Mouse (Mus musculus): Measurements from ENCODE around the gene Pla2g4e. TPM values are rescaled to one million over a fixed set of nuclear protein-coding genes. Genes with fewer than 3 reads are reported as not detected.
"Not testable (repeated sequence)": the region's sequence is repeated elsewhere in the genome, so short reads cannot be mapped to it uniquely, and the experiment has no call there.

The Pla2g4e gene
- total RNA-seq, 2 experiments from 2014 or later = not detected

DNA sequence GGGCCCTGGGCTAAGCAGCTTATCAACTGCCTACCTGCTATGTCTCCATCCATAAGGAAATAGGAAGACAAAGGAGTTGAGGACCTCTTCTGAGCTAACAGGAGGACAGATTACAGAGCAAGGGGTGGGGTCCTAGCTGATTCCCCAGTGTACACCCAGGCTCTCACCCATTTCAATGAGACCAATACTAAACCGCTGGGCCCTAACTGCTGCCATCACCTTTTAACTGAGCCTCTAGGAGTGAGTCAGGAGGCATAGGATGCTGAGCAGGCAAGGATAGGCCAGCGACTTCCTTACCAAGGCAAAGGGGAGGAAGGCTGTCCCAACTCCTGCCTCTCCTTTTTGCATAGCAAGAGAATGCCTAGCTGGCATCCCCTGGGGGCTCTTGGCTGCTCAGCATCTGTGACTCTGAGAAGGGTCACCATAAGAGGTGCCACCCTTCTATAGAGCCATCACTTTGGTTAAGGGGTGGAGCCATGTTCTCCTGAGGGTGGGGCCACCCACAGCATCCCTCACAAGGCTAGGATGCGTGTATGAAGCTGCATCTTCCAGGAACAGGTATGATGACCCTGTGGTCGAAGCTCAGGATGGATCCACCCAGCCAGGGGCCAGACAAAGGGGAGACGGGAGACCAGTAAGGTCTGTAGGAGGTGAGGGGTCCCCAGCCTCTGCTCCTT is 2.2 kb downstream of the Pla2g4e start:
- ATAC-seq (replicated peaks; ENCODE audit: low FRiP score, low TSS enrichment, poor library complexity, severe bottlenecking) = no peak

- not testable (repeated sequence) for ATAC-seq (replicated peaks; ENCODE audit: low FRiP score, low TSS enrichment, poor library complexity, severe bottlenecking)
Measured at GRCm38 (mm10) chr2:120238733-120239132, 6.4 kb downstream of the Pla2g4e start.

- ATAC-seq (replicated peaks; ENCODE audit: low FRiP score, low TSS enrichment, poor library complexity, severe bottlenecking) = no peak
Measured at GRCm38 (mm10) chr2:120237784-120238183, 7.4 kb downstream of the Pla2g4e start.

DNA sequence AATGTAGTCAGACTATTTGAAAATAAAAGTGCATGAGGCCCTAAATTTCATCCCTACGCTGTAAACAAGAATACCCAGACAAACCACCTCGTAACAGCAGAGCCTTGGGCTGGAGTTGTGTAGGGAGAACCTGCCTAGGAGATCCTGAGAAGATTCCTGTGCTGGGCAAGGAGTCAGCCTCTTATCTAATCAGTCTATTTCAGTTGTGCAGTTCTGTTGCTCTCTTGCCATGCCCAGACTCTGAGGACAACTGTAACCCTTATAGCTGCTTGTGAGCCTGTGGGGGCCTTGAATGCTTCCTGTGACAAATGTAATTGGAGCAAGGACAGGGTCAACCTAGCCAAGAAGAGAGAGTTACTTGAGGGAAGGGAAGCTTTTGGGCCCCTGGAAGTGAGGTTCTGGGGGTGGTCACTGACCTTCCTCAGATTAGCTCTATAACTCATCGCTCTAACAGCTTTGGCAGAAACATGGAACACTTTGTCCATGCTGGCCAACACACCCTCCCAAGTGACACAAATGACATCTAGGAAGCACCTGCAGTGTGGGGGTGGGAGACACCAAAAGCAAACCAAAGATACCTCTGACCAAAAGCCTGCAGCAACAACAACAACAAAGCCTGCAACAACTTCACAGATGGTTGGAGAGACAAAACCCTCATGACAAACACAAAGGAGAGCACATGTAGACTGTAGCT is 9.0 kb downstream of the Pla2g4e start:
- peak; percentile 77 for ATAC-seq (replicated peaks; ENCODE audit: low FRiP score, low TSS enrichment, poor library complexity, severe bottlenecking)

DNA sequence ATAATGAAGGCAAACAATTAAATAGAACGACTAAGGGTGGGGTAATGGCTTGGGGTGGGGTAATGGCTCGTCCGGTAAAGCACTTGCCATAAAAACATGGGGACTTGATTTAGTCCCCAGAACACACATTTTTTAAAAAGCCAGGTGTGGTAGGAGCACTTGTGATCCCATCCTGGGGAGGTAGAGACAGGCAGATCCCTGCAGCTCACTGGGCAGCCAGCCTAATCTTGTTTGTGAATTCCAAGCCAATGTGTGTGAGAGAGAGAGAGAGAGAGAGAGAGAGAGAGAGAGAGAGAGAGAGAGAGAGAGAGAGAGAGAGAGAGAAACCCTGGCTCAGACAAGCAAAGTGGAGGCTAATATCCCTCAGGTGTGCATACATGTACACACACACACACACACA is 9.8 kb downstream of the Pla2g4e start:
- no peak for ATAC-seq (replicated peaks; ENCODE audit: low FRiP score, low TSS enrichment, poor library complexity, severe bottlenecking)

GRCm38 (mm10) chr2:120231642-120232041 is 13.5 kb downstream of the Pla2g4e start:
- ATAC-seq (replicated peaks; ENCODE audit: low FRiP score, low TSS enrichment, poor library complexity, severe bottlenecking) = peak; percentile 68; the same call in 1 of the 2 replicates

DNA sequence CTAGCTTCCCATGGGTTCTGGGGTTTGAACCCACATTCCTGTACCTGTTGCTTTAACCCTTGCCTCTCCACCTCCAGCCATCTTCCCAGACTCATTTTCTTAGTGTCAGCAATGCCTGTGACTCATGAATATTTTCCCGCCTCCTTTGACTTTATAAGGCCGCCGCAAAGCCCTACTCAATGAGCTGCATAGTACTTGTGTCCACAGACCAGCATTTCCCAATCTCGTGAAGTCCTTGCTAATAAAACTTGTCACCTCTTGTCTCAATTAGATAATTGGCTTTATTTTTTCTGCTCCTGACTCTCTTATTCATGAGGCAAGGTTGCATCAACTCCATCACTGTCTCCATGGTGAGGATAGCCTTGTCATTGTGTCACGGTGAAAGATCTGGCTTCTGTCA is 30.5 kb downstream of the Pla2g4e start:
- ATAC-seq (replicated peaks; ENCODE audit: low FRiP score, low TSS enrichment, poor library complexity, severe bottlenecking) = no peak

- ATAC-seq (replicated peaks; ENCODE audit: low FRiP score, low TSS enrichment, poor library complexity, severe bottlenecking) = no peak
Measured at GRCm38 (mm10) chr2:120211448-120211847, 33.7 kb downstream of the Pla2g4e start.

- ATAC-seq (replicated peaks; ENCODE audit: low FRiP score, low TSS enrichment, poor library complexity, severe bottlenecking) = no peak
Measured at GRCm38 (mm10) chr2:120207926-120208325, 37.2 kb downstream of the Pla2g4e start.

GRCm38 (mm10) chr2:120207028-120207427 is 38.1 kb downstream of the Pla2g4e start:
- ATAC-seq (replicated peaks; ENCODE audit: low FRiP score, low TSS enrichment, poor library complexity, severe bottlenecking) = no peak

DNA sequence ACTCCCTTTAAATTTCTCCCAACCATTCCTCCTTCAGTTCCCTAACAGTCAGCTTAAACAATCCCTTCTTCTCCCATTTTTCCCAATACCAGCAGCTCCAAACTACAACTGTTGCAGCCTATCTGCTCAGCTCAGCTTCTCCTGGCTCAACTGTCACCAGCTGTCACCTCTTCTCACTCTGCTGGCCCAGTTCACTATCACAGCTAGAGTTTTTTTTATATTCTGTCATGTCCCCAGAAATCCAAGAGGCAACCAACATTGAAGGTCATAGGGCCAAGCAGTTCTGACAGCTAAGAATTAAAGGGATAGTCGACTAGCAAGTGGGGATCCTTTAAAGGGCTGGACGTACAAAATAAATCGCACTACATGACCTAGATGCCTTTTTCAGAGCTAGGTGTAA is 41.4 kb downstream of the Pla2g4e start:
- ATAC-seq (replicated peaks; ENCODE audit: low FRiP score, low TSS enrichment, poor library complexity, severe bottlenecking) = no peak

DNA sequence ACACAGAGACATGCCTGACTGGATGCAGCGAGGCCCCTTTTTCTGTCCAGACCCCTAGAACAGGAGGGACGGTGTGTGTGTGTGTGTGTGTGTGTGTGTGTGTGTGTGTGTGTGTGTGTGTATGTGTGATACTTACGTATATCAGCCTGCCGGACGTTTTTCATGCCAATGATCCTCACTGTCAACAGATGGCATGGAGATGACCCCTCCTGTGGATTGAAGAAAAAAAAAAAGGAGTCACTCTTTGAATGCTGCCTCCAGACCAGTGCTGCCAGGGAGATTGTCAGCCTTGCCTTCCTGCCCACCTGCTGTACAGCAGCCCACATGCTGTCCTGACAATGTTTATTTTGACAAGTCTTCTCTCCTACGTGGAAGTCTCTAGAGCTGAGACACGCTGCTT is 45.1 kb downstream of the Pla2g4e start:
- ATAC-seq (replicated peaks; ENCODE audit: low FRiP score, low TSS enrichment, poor library complexity, severe bottlenecking) = no peak

DNA sequence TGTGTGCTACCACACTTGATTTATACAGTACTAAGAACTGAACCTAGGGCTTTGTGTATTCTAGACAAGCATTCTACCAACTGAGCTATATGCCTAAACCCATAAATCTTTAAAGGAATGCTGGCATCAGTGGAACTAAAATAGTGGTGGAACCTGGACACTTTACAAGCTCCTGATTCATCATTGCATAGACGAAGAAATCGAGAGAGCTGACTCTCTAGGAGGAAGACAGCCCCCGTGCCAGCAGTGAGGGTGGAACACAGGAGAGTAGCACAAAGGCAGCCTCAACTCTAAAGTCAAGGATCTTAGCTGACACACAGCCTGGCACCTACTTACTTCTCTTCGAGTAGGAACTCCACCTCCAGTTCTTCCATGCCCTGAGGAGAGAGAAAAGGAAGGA is 57.0 kb downstream of the Pla2g4e start:
- ATAC-seq (replicated peaks; ENCODE audit: low FRiP score, low TSS enrichment, poor library complexity, severe bottlenecking) = no peak

- no peak for ATAC-seq (replicated peaks; ENCODE audit: low FRiP score, low TSS enrichment, poor library complexity, severe bottlenecking)
Measured at GRCm38 (mm10) chr2:120187583-120187982, 57.6 kb downstream of the Pla2g4e start.

DNA sequence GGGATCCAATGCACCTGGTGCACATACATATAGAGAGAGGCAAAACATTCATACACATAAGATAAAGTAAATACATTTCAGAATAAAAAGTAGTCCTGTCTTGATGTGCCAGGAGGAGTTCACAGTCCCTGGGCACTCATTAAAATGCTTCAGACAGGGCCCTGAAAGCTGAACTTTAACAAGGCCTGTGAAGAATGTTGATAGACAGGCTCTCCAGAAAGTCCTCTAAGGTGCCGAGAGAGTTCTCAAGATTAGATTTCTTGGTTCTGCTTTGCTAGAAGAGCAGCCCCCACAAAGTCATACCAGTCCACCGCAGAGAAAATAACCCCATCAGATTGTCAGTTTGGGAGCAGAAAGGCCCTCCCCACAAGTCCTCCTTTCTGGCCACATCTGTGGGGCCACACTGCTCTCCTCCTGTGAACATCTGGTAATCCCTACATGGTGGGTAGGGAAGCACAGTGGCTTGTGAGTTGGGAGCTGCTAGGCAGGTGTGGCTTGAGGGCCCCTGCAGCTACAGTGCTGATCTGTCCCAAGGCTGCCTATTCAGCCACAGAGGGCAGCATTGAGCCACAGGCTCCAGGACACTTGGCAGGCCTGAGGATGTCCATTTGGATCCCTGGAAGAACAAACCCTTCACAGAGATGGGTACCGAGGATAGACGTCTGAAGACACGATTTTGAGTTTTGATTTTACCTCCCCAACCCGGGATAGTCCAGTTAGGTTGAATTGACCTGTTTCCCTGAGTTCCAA is 59.4 kb downstream of the Pla2g4e start:
- ATAC-seq (replicated peaks; ENCODE audit: low FRiP score, low TSS enrichment, poor library complexity, severe bottlenecking) = peak; percentile 50; the same call in 1 of the 2 replicates

DNA sequence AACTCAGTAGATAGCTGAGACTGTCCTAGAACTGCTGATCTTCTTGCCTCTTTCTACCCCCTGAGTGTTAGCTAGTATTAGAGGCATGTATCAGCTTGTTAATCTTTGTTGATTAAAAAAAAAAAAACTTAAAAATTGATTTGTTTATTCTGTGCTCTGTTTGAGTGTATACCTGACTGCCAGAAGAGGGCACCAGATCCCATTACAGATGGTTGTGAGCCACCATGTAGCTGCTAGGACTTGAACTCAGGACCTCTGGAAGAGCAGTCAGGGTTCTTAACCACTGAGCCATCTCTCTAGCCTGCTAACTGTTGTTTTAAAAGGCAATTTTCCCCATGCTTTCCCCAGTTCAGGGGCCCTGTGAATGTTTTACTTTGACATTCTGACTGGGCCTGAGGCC is 66.2 kb downstream of the Pla2g4e start:
- no peak for ATAC-seq (replicated peaks; ENCODE audit: low FRiP score, low TSS enrichment, poor library complexity, severe bottlenecking)

GRCm38 (mm10) chr2:120173718-120174117 is 71.4 kb downstream of the Pla2g4e start:
- ATAC-seq (replicated peaks; ENCODE audit: low FRiP score, low TSS enrichment, poor library complexity, severe bottlenecking) = 0 out of 2 replicates have a peak, but pooled peaks have one; percentile 42

GRCm38 (mm10) chr2:120171362-120171761 is 73.8 kb downstream of the Pla2g4e start:
- peak; percentile 55 for ATAC-seq (replicated peaks; ENCODE audit: low FRiP score, low TSS enrichment, poor library complexity, severe bottlenecking)

- no peak; the same call in 1 of the 2 replicates for ATAC-seq (replicated peaks; ENCODE audit: low FRiP score, low TSS enrichment, poor library complexity, severe bottlenecking)
Measured at GRCm38 (mm10) chr2:120170726-120171125, 74.4 kb downstream of the Pla2g4e start.

- ATAC-seq (replicated peaks; ENCODE audit: low FRiP score, low TSS enrichment, poor library complexity, severe bottlenecking) = no peak
Measured at GRCm38 (mm10) chr2:120169382-120169781, 75.8 kb downstream of the Pla2g4e start.
